Mouse (Mus musculus) megakaryocyte, embryonic 14.5 days (primary cell): ENCODE results near the gene Negr1.

Experiments used
- FLI1 ChIP-seq: IDR thresholded peaks from 2 replicates; pipeline ENCODE4 v1.6.1; 2012; ENCODE audit warnings: low read length, inconsistent platforms, mixed read lengths
- GATA1 ChIP-seq: IDR thresholded peaks from 3 replicates; pipeline ENCODE4 v1.6.1; 2012; ENCODE audit warnings: mixed read lengths, low read length, inconsistent platforms, borderline replicate concordance

- TF ChIP-seq FLI1 (no peak), GATA1 (no peak)
Observed at GRCm38 (mm10) chr3:156796061-156796691, 234.6 kb downstream of the Negr1 start.
